Mouse (Mus musculus) heart, postnatal 0 days (tissue): ENCODE results near the gene Trub2. TPM values are rescaled to one million over a fixed set of nuclear protein-coding genes. Genes with fewer than 3 reads are reported as not detected.

ENCODE experiments used
- ATAC-seq: fragments of 200-750 bp; cut with Nextera tagmentation; 2 replicates; pipeline ENCODE4 v1.8.0; 2017; ENCODE audit warnings: low read depth, moderate number of reproducible peaks, moderate library complexity; ENCODE audit not compliant: insufficient read depth
- DNase-seq: peaks from one replicate; pipeline ENCODE4 v3.0.0-alpha.2; 2016; ENCODE audit warnings: low spot score
- H3K27ac ChIP-seq: fragments of 300-500 bp; sonication (generic); 2 replicates; pipeline ENCODE4 v1.5.1; 2014; ENCODE audit warnings: low read depth, mild to moderate bottlenecking
- H3K27me3 ChIP-seq: fragments of 300-500 bp; sonication (generic); 2 replicates; pipeline ENCODE4 v1.6.1; 2014; ENCODE audit warnings: low read length, mixed read lengths; ENCODE audit not compliant: control insufficient read depth, insufficient read depth
- H3K36me3 ChIP-seq: fragments of 300-500 bp; sonication (generic); replicated peaks from 2 replicates; pipeline ENCODE4 v1.6.1; 2014; ENCODE audit warnings: low read length, mixed read lengths; ENCODE audit not compliant: control insufficient read depth, insufficient read depth
- H3K4me1 ChIP-seq: fragments of 300-500 bp; sonication (generic); 2 replicates; pipeline ENCODE4 v1.6.1; 2014; ENCODE audit warnings: antibody characterized with exemption; ENCODE audit not compliant: control insufficient read depth, insufficient read depth
- H3K4me2 ChIP-seq: fragments of 300-500 bp; sonication (generic); 2 replicates; pipeline ENCODE4 v1.6.1; 2014; ENCODE audit warnings: low read depth, mild to moderate bottlenecking, low read length, moderate library complexity
- H3K4me3 ChIP-seq: fragments of 300-500 bp; sonication (generic); 2 replicates; pipeline ENCODE4 v1.5.1; 2014; ENCODE audit warnings: low read depth, low read length
- H3K9ac ChIP-seq: fragments of 300-500 bp; sonication (generic); replicated peaks from 2 replicates; pipeline ENCODE4 v1.6.1; 2014; ENCODE audit warnings: low read depth, low read length, mixed read lengths
- H3K9me3 ChIP-seq: fragments of 300-500 bp; sonication (generic); replicated peaks from 2 replicates; pipeline ENCODE4 v1.6.1; 2016; ENCODE audit warnings: low read length; ENCODE audit not compliant: control insufficient read depth
- CTCF ChIP-seq: IDR thresholded peaks from 2 replicates; pipeline ENCODE4 v1.5.1; 2016; ENCODE audit warnings: antibody characterized with exemption, control low read depth, low read depth
- EP300 ChIP-seq: IDR thresholded peaks from 2 replicates; pipeline ENCODE4 v1.6.1; 2016; ENCODE audit warnings: antibody characterized with exemption, low read depth
- WGBS: fragments of 180-500 bp; shearing (Covaris S2); extraction: QIAGEN DNeasy Blood & Tissue Kit; methylation state at CpG from one replicate; pipeline ENCODE4 v1.1.7; 2014; 5-methylcytosine and 5-hydroxymethylcytosine counted together
- polyA plus RNA-seq: library from polyadenylated mRNA; unstranded; fragments of >200 nt; fragmentation: Nextera tagmentation; extraction: Ambion mirVana; gene quantifications from 2 replicates; pipeline ENCODE4 v1.2.1, GENCODE M21; 2015
- total RNA-seq: library from RNA; depleted of rRNA; stranded (reverse); fragments of >200 nt; gene quantifications from 2 replicates; pipeline ENCODE4 v1.2.3, GENCODE M21; 2014; ENCODE audit warnings: low replicate concordance

The Trub2 gene
- total and polyA plus RNA-seq, 2 experiments from 2014 or later, result 20.2 to 42.6 TPM

DNA sequence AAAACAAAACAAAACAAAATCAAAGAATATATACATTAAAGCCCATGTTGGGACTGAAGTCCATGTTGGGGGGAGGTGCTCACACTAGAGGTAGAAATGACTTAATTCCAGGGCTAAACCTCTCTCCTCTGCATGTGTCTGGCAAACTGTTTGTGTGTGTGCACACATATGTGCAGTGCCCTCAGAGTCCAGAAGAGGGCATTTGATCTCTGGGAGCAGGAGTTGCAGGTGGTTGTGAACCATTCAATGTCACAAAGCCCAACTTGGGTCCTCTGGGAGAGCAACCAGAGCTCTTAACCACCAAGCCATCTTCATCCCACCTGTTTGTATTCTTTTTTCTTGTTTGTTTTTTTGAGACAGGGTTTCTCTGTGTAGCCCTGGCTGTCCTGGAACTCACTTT is 18.1 kb downstream of the Trub2 start:
- no peak for TF ChIP-seq EP300
- TF ChIP-seq CTCF, result no peak
- Histone ChIP-seq H3K27me3 (no peaks in the 10 kb centered on the region), H3K9me3 (no peaks in the 10 kb centered on the region), H3K36me3 (no peaks in the 10 kb centered on the region), H3K4me1 (no peaks in the 10 kb centered on the region), H3K4me3 (no peak overlapping the region), H3K9ac (no peak overlapping the region), H3K27ac (no peak overlapping the region), H3K4me2 (no peak overlapping the region)
- ATAC-seq (no peak), DNase-seq (no peak)

DNA sequence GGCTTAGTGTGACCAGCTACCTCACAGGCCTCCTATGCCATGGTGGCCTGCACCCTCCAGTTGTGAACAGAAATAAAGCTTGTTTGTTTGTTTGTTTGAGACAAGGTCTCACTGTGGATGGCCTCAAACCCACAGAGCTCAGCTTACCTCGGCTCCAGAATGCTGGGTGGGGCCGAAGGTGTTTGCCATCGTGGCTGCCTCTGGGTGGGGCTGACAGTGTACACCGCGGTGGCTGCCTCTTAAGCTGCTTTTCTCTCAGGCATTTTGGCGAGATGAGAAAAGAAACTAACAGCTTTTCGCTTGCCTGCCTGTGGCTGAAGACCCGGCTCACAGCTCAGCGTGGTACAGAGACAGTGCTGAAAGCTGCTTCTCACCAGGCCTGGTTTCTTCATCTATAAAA is 19.4 kb downstream of the Trub2 start:
- H3K36me3 ChIP-seq, result no peaks in the 10 kb centered on the region
- H3K4me2 ChIP-seq, result no peak overlapping the region
- H3K9ac ChIP-seq, result no peak overlapping the region
- H3K4me3 ChIP-seq, result no peak overlapping the region
- no peak overlapping the region for H3K27ac ChIP-seq
- ATAC-seq (no peak), DNase-seq (no peak)
- 54% methylated on average over 9 of the region's 9 CpGs for WGBS
- TF ChIP-seq CTCF, result no peak
- TF ChIP-seq EP300, result no peak
- H3K9me3 ChIP-seq, result no peaks in the 10 kb centered on the region
- no peaks in the 10 kb centered on the region for H3K27me3 ChIP-seq
- H3K4me1 ChIP-seq, result no peaks in the 10 kb centered on the region

DNA sequence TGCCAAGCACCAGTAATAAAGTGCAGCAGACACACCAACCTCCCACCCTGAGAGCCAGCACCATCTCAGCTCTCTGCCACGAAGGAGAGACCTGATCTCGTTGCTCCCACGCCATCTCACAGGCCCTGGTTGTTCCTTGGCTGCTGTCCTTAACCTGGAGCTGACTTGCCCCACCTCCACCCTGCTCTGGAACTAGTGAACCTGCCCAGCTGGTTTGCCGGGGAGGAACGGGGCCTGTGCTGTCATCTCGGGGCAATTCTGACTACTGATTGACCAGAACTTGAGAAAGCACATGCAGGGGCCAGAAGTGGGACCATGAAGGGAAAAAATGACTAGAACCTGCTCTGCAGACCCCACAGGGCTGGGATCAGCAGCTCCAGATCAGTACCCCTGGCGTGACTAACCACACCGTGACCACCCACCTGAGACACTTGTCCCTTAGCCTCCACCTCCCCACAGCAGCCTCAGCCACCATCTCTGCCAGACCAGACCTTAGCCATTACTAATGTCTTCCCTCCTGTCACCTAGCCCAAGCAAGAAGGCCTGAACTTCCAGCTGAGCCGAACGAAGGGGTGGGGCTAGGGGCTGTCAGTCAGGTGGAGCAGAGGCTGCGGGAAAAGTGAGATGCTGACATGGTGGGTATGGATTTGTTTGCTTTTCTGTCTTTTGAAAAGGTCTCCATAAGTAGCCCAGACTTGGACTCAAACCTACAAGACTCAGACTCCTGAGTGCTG is 20.2 kb downstream of the Trub2 start:
- Histone ChIP-seq H3K9me3 (no peaks in the 10 kb centered on the region), H3K27ac (no peak overlapping the region), H3K4me3 (no peak overlapping the region), H3K36me3 (no peaks in the 10 kb centered on the region), H3K4me1 (no peaks in the 10 kb centered on the region), H3K27me3 (no peaks in the 10 kb centered on the region), H3K4me2 (no peak overlapping the region), H3K9ac (no peak overlapping the region)
- ATAC-seq, result no peak
- TF ChIP-seq CTCF, result no peak
- no peak for TF ChIP-seq EP300
- WGBS, result 59% methylated on average over 11 of the region's 11 CpGs
- no peak for DNase-seq

DNA sequence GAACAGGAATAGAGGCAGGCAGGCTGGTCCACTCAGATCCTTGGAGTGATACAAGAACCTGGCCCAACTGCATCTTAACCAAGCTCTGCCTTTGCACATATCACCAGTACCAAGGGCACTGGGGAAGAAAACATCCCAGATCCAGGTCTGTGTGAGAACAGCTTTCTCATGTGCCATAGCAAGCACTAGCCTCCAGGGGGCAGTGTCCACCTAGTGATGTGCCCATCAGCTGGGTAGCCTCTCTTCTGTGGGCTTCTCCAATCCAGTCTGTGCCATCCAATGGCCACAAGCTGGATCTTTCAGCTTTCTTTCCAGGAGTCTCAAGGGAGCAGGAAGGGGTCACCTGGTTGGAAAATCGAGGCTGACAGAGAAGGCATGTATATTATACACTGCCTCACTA is 23.5 kb downstream of the Trub2 start:
- no peak overlapping the region for H3K9ac ChIP-seq
- no peaks in the 10 kb centered on the region for H3K9me3 ChIP-seq
- no peak overlapping the region for H3K4me3 ChIP-seq
- H3K4me2 ChIP-seq, result no peak overlapping the region
- DNase-seq (peak; percentile 46), ATAC-seq (no peak)
- TF ChIP-seq EP300, result no peak
- peak; percentile 87 for TF ChIP-seq CTCF
- no peaks in the 10 kb centered on the region for H3K36me3 ChIP-seq
- H3K27ac ChIP-seq, result no peak overlapping the region
- H3K27me3 ChIP-seq, result 0 out of 2 replicates have a peak, but pooled peaks cover 3% of the 10 kb centered on the region
- 0% methylated on average over 1 of the region's 1 CpGs for WGBS
- H3K4me1 ChIP-seq, result no peaks in the 10 kb centered on the region

DNA sequence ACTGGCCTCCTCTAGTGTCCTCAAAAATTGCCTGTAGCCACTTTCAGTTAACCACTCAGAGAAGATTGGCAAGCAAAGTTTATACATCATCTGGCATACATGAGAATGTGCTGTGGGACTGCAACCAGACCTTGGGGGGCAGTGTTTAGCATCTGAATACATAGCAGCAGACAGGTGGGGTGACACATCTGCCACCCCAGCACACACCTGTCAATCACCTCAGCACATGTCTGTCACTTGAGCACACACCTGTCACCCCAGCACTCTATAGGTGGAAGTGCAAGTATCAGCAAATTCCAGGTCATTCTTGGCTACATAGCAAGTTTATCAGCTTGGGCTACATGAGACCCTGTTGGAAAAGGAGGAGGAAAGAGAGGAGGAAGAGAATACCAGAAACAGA is 32.6 kb downstream of the Trub2 start:
- DNase-seq (no peak), ATAC-seq (no peak)
- Histone ChIP-seq H3K9me3 (no peaks in the 10 kb centered on the region), H3K4me3 (no peak overlapping the region), H3K27me3 (peaks cover 17% of the 10 kb centered on the region), H3K4me1 (no peaks in the 10 kb centered on the region), H3K36me3 (no peaks in the 10 kb centered on the region), H3K4me2 (no peak overlapping the region), H3K27ac (no peak overlapping the region), H3K9ac (no peak overlapping the region)
- TF ChIP-seq CTCF (no peak), EP300 (no peak)

DNA sequence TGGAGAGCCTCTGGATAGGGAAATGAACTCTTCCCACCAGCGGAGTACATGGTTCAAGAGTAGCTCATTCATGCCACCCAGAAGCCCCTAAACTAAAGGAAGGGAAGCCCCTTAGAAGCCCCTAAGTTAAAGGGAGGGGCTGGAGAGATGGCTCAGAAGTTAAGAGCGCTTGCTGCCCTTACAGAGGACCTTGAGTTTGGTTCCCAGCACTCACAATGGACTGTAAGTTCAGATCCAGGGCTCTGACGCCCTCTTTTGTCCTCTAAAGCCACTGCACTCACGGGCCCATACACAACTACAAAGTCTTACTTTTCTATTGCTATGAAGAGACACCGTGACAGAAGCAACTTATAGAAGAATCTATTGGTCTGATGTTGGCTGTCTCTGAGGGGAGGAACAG is 35.9 kb downstream of the Trub2 start:
- Histone ChIP-seq H3K9me3 (no peaks in the 10 kb centered on the region), H3K9ac (no peak overlapping the region), H3K36me3 (no peaks in the 10 kb centered on the region), H3K27me3 (peaks cover 38% of the 10 kb centered on the region), H3K27ac (no peak overlapping the region), H3K4me1 (no peaks in the 10 kb centered on the region), H3K4me3 (no peak overlapping the region), H3K4me2 (no peak overlapping the region)
- no peak for DNase-seq
- no peak for ATAC-seq
- TF ChIP-seq EP300 (no peak), CTCF (no peak)
- WGBS, result 80% methylated on average over 5 of the region's 5 CpGs
